Mouse (Mus musculus): Measurements from ENCODE around the gene Ctsh. TPM values are rescaled to one million over a fixed set of nuclear protein-coding genes. Genes with fewer than 3 reads are reported as not detected.

Ctsh gene
- polyA plus RNA-seq, 1 experiment from 2014 or later: 5.0 TPM

- no peak for DNase-seq (ENCODE audit: low spot score)
- H3K27me3 ChIP-seq (replicated peaks; ENCODE audit: low read depth, poor library complexity, severe bottlenecking): no peaks in the 10 kb centered on the region
- no peak overlapping the region for H3K27ac ChIP-seq (replicated peaks)
- no peak overlapping the region for H3K4me3 ChIP-seq
- H3K36me3 ChIP-seq (replicated peaks): peaks cover 77% of the 10 kb centered on the region
- H3K9me3 ChIP-seq: no peaks in the 10 kb centered on the region
- no peaks in the 10 kb centered on the region for H3K4me1 ChIP-seq
- WGBS: 90% methylated on average over 6 of the region's 6 CpGs
Observed at GRCm38 (mm10) chr9:90089339-90090104, 35.6 kb downstream of the Ctsh start.

GRCm38 (mm10) chr9:90098934-90099333 is 45.0 kb downstream of the Ctsh start:
- Histone ChIP-seq H3K4me3 (no peak overlapping the region), H3K27me3 (replicated peaks; ENCODE audit: low read depth, poor library complexity, severe bottlenecking) (no peaks in the 10 kb centered on the region), H3K27ac (replicated peaks) (no peak overlapping the region), H3K4me1 (no peaks in the 10 kb centered on the region), H3K9me3 (no peaks in the 10 kb centered on the region), H3K36me3 (replicated peaks) (peaks cover 100% of the 10 kb centered on the region)
- 86% methylated on average over 5 of the region's 5 CpGs for WGBS
- DNase-seq (ENCODE audit: low spot score): no peak

- Histone ChIP-seq H3K4me3 (no peak overlapping the region), H3K36me3 (replicated peaks) (peaks cover 100% of the 10 kb centered on the region), H3K27ac (replicated peaks) (no peak overlapping the region), H3K4me1 (no peaks in the 10 kb centered on the region), H3K9me3 (no peaks in the 10 kb centered on the region), H3K27me3 (replicated peaks; ENCODE audit: low read depth, poor library complexity, severe bottlenecking) (no peaks in the 10 kb centered on the region)
- no peak for DNase-seq (ENCODE audit: low spot score)
- 79% methylated on average over 2 of the region's 2 CpGs for WGBS
Observed at GRCm38 (mm10) chr9:90100760-90101159, 46.8 kb downstream of the Ctsh start.

DNA sequence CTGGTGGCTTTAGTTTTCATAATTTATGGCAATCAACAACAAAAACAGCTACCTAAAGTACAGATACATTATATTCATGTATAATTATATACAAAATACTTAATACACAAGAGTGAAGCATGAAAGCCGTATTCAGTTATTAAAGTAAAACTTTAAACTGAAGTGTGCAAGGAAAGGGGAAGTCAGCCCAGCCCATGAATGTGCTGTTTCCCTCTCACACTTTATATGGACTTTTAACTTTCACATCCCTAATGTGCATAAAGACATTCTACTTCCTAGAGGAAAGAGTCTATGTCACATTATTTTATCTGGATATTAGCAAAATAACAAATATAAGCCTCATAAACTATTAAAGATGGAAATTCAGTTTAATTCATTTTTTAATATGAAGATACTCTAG is 51.5 kb downstream of the Ctsh start:
- no peaks in the 10 kb centered on the region for H3K4me1 ChIP-seq
- no peaks in the 10 kb centered on the region for H3K27me3 ChIP-seq (replicated peaks; ENCODE audit: low read depth, poor library complexity, severe bottlenecking)
- H3K27ac ChIP-seq (replicated peaks): no peak overlapping the region
- WGBS: 92% methylated on average over 1 of the region's 1 CpGs
- no peak for DNase-seq (ENCODE audit: low spot score)
- H3K36me3 ChIP-seq (replicated peaks): peaks cover 93% of the 10 kb centered on the region
- H3K9me3 ChIP-seq: no peaks in the 10 kb centered on the region
- H3K4me3 ChIP-seq: no peak overlapping the region

DNA sequence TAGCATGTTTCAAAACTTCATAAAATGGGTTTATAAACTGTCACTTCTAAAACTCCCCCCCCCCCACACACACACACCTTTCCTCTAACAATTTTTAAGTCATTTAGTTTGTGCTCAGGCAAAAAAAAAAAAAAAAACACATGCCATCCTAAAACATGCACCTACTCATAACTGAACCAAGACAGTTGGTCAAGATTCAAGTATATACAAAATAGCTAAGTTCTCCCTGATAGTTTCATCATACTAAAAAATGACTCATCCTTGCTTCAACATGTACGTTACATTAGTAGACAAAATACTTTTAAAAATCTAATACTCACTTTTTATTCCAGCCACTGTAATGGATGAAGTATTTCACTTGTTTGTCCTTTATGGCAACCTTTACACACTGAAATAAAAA is 53.0 kb downstream of the Ctsh start:
- Histone ChIP-seq H3K9me3 (no peaks in the 10 kb centered on the region), H3K4me3 (no peak overlapping the region), H3K4me1 (peaks cover 5% of the 10 kb centered on the region), H3K27ac (replicated peaks) (no peak overlapping the region), H3K36me3 (replicated peaks) (peaks cover 79% of the 10 kb centered on the region), H3K27me3 (replicated peaks; ENCODE audit: low read depth, poor library complexity, severe bottlenecking) (no peaks in the 10 kb centered on the region)
- DNase-seq (ENCODE audit: low spot score): no peak
- WGBS: 94% methylated on average over 1 of the region's 1 CpGs

GRCm38 (mm10) chr9:90108272-90108671 is 54.3 kb downstream of the Ctsh start:
- no peaks in the 10 kb centered on the region for H3K9me3 ChIP-seq
- no peak overlapping the region for H3K4me3 ChIP-seq
- H3K27ac ChIP-seq (replicated peaks): no peak overlapping the region
- peaks cover 65% of the 10 kb centered on the region for H3K36me3 ChIP-seq (replicated peaks)
- DNase-seq (ENCODE audit: low spot score): no peak
- no peaks in the 10 kb centered on the region for H3K27me3 ChIP-seq (replicated peaks; ENCODE audit: low read depth, poor library complexity, severe bottlenecking)
- H3K4me1 ChIP-seq: peaks cover 16% of the 10 kb centered on the region

- Histone ChIP-seq H3K36me3 (replicated peaks) (peaks cover 54% of the 10 kb centered on the region), H3K27ac (replicated peaks) (no peak overlapping the region), H3K9me3 (no peaks in the 10 kb centered on the region), H3K27me3 (replicated peaks; ENCODE audit: low read depth, poor library complexity, severe bottlenecking) (no peaks in the 10 kb centered on the region), H3K4me1 (peaks cover 16% of the 10 kb centered on the region), H3K4me3 (no peak overlapping the region)
- DNase-seq (ENCODE audit: low spot score): no peak
- 91% methylated on average over 6 of the region's 6 CpGs for WGBS
Observed at GRCm38 (mm10) chr9:90109386-90109785, 55.4 kb downstream of the Ctsh start.

DNA sequence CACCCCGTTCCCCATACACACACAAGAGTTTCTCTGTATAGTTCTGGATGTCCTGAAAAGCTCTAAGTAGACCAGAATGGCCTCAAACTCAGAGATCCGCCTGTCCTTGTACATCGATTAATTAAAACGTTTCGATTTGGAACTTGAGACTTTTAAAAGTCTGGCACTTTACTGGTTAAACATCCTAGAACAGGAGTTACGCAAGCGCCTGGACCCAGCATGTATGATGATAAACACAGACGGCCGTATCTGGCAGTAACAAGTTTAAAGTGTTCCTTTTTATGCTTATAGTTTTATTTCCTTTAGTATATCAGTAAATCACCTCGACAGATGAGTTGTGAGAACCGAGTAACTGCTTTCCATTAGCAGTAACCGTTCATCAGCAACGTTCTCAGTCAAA is 59.2 kb downstream of the Ctsh start:
- 4% methylated on average over 13 of the region's 13 CpGs for WGBS
- DNase-seq (ENCODE audit: low spot score): no peak
- Histone ChIP-seq H3K4me1 (peaks cover 20% of the 10 kb centered on the region), H3K36me3 (replicated peaks) (peaks cover 16% of the 10 kb centered on the region), H3K27ac (replicated peaks) (peak overlapping the region; percentile 100), H3K4me3 (peak overlapping the region; percentile 96), H3K27me3 (replicated peaks; ENCODE audit: low read depth, poor library complexity, severe bottlenecking) (no peaks in the 10 kb centered on the region), H3K9me3 (no peaks in the 10 kb centered on the region)

GRCm38 (mm10) chr9:90113651-90114566 is 60.0 kb downstream of the Ctsh start:
- DNase-seq (ENCODE audit: low spot score): peak; percentile 92
- peak overlapping the region; percentile 100 for H3K27ac ChIP-seq (replicated peaks)
- WGBS: under 1% methylated on average over 82 of the region's 82 CpGs
- no peaks in the 10 kb centered on the region for H3K27me3 ChIP-seq (replicated peaks; ENCODE audit: low read depth, poor library complexity, severe bottlenecking)
- no peaks in the 10 kb centered on the region for H3K9me3 ChIP-seq
- H3K4me1 ChIP-seq: peaks cover 20% of the 10 kb centered on the region
- H3K4me3 ChIP-seq: peak overlapping the region; percentile 96
- peaks cover 9% of the 10 kb centered on the region for H3K36me3 ChIP-seq (replicated peaks)

DNA sequence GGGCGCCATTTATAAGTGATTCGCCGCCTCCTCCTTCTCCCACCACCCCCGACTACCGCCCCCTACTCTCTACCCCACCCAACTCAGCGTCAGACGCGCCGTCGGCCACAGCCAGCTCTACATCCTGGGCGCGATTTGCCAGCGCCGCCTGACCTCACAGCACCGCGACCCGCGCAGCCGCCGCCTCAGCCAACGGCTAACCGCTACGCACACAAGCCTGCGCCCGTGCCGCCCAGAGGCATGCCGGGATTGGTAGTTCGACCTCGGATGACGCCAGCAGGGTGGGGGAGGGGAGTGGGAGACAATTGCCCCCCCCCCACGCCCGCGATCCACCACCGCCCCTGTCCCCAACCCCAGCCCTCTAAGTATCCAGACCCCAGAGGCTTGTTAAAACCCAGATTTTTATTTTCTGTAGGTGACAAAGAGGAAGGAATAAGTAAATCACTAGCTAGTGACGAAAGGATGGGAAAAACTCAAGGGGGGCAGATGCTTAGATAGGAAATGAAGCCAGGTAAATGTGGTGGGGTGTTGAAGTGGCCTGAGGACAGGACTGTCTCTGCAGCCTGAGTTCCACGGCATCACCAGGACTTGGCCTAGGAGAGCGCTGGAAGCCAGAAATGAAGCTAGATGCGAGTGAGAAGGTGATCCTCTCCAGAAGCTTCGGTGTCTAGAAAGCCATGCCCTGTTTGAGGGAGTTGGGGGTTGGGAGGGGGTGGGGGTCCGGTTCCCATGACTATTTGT is 60.8 kb downstream of the Ctsh start, which contains the start of gene Morf4l1:
Morf4l1 (minus strand) TSS at position 208 of the 741 bp plus-strand sequence.
- H3K27ac ChIP-seq (replicated peaks): peak within 1 kb of the TSS; percentile 100
- peaks cover 20% of the 10 kb centered on the region for H3K4me1 ChIP-seq
- 2% methylated on average over 40 of the region's 40 CpGs for WGBS

DNA sequence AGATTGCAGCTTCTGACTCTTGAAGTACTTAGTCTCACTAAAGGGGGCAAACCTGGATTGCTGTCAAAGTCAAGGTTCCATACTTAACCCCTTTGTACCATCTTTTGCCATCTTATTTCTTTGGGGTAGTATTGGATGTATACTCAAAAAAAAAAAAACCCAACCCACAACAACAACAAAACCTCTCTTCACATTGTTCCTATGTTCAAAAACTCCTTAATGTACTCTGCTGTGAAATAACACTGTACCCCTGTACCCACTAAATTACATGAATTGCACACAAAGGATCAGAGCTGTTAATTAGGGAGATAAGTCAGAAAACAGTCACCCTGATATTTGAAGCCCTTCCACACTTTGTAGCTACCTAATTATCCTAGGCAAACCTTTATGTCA is 61.4 kb downstream of the Ctsh start:
- H3K4me1 ChIP-seq: peaks cover 20% of the 10 kb centered on the region
- no peaks in the 10 kb centered on the region for H3K36me3 ChIP-seq (replicated peaks)
- H3K27me3 ChIP-seq (replicated peaks; ENCODE audit: low read depth, poor library complexity, severe bottlenecking): no peaks in the 10 kb centered on the region
- no peaks in the 10 kb centered on the region for H3K9me3 ChIP-seq
- DNase-seq (ENCODE audit: low spot score): no peak
- peak overlapping the region; percentile 100 for H3K27ac ChIP-seq (replicated peaks)
- peak overlapping the region; percentile 96 for H3K4me3 ChIP-seq

More for the DNA sequence above, 60.8 kb downstream of the Ctsh start, which contains the start of gene Morf4l1:
- H3K36me3 ChIP-seq (replicated peaks): 0 out of 2 replicates have a peak, but pooled peaks cover under 1% of the 10 kb centered on the region
- H3K4me3 ChIP-seq: peak within 1 kb of the TSS; percentile 96
- DNase-seq (ENCODE audit: low spot score): peak; percentile 99
- no peaks in the 10 kb centered on the region for H3K9me3 ChIP-seq
- H3K27me3 ChIP-seq (replicated peaks; ENCODE audit: low read depth, poor library complexity, severe bottlenecking): no peaks in the 10 kb centered on the region

GRCm38 (mm10) chr9:90117234-90117633 is 63.3 kb downstream of the Ctsh start:
- no peak overlapping the region for H3K27ac ChIP-seq (replicated peaks)
- no peak for DNase-seq (ENCODE audit: low spot score)
- H3K27me3 ChIP-seq (replicated peaks; ENCODE audit: low read depth, poor library complexity, severe bottlenecking): no peaks in the 10 kb centered on the region
- no peak overlapping the region for H3K4me3 ChIP-seq
- H3K36me3 ChIP-seq (replicated peaks): no peaks in the 10 kb centered on the region
- no peaks in the 10 kb centered on the region for H3K9me3 ChIP-seq
- H3K4me1 ChIP-seq: peaks cover 12% of the 10 kb centered on the region
